Mouse (Mus musculus) CH12.LX (cell line): ENCODE measurements around the gene P2rx4. TPM values are rescaled to one million over a fixed set of nuclear protein-coding genes. Genes with fewer than 3 reads are reported as not detected.

Source experiments
- DNase-seq: peaks from one replicate; pipeline ENCODE4 v3.0.0-alpha.2; 2013; ENCODE audit errors: extremely low read depth
- H3K27ac ChIP-seq: 2 replicates; pipeline ENCODE4 v1.5.1; 2012; ENCODE audit warnings: low read depth, mild to moderate bottlenecking, control low read depth, moderate library complexity; ENCODE audit not compliant: insufficient read depth
- H3K27me3 ChIP-seq: replicated peaks from 2 replicates; pipeline ENCODE3; 2012; ENCODE audit warnings: inconsistent platforms
- H3K36me3 ChIP-seq, 2 experiments: replicated peaks in 1 of 2; 2 replicates each; pipeline versions ENCODE3 to v1.6.1; 2012; ENCODE audit warnings: inconsistent platforms in 1 of 2, low read length in 1 of 2, mild to moderate bottlenecking in 1 of 2, mixed read lengths in 1 of 2, moderate library complexity in 1 of 2; ENCODE audit not compliant: control insufficient read depth in 1 of 2, insufficient read depth in 1 of 2
- H3K4me1 ChIP-seq, 2 experiments: 2 replicates each; pipeline ENCODE4 v1.6.1; 2012; ENCODE audit warnings: inconsistent platforms in 1 of 2, moderate library complexity in 1 of 2; ENCODE audit not compliant: insufficient read depth in 2 of 2, control insufficient read depth in 1 of 2
- H3K4me2 ChIP-seq: 2 replicates; pipeline ENCODE4 v1.6.1; 2012; ENCODE audit warnings: low read depth, mild to moderate bottlenecking, control low read depth; ENCODE audit not compliant: poor library complexity, insufficient read depth, severe bottlenecking
- H3K4me3 ChIP-seq, 3 experiments: fragments of 150-350 bp in 1 of 3; sonication (generic) in 1 of 3; replicated peaks in 1 of 3; 2 replicates each; pipeline versions ENCODE3 to v1.5.1; 2011 to 2012; ENCODE audit warnings: low read depth in 2 of 3, low read length in 2 of 3, mild to moderate bottlenecking in 2 of 3, moderate library complexity in 2 of 3, control low read depth in 1 of 3, improper control_type of control experiment in 1 of 3, inconsistent platforms in 1 of 3, mixed read lengths in 1 of 3; ENCODE audit not compliant: poor library complexity in 1 of 3
- H3K79me2 ChIP-seq: replicated peaks from 2 replicates; pipeline ENCODE4 v1.6.1; 2012; ENCODE audit warnings: mild to moderate bottlenecking, moderate library complexity; ENCODE audit not compliant: control insufficient read depth, poor library complexity, insufficient read depth, severe bottlenecking; ENCODE audit errors: extremely low read depth
- H3K9ac ChIP-seq: 2 replicates; pipeline ENCODE4 v1.6.1; 2012; ENCODE audit warnings: low read depth, mild to moderate bottlenecking, control low read depth, moderate library complexity; ENCODE audit not compliant: insufficient read depth
- H3K9me3 ChIP-seq: replicated peaks from 2 replicates; pipeline ENCODE3; 2012; ENCODE audit warnings: low read length, inconsistent platforms, mixed read lengths
- BHLHE40 ChIP-seq: IDR thresholded peaks from 2 replicates; pipeline ENCODE4 v1.6.1; 2011; ENCODE audit warnings: mild to moderate bottlenecking, low read depth, low read length, improper control_type of control experiment
- CHD1 ChIP-seq: IDR thresholded peaks from 2 replicates; pipeline ENCODE4 v1.6.1; 2012; ENCODE audit warnings: low read depth, low read length, improper control_type of control experiment, inconsistent platforms
- CHD2 ChIP-seq: IDR thresholded peaks from 2 replicates; pipeline ENCODE4 v1.6.1; 2011; ENCODE audit warnings: low read length, improper control_type of control experiment
- CTCF ChIP-seq, 2 experiments: IDR thresholded peaks in 1 of 2; conservative IDR thresholded peaks in 1 of 2; 2 replicates each; pipeline ENCODE4 v1.5.1; 2011 to 2012; ENCODE audit warnings: low read depth in 2 of 2, low read length in 2 of 2, improper control_type of control experiment in 1 of 2, inconsistent platforms in 1 of 2, mild to moderate bottlenecking in 1 of 2, moderate library complexity in 1 of 2
- E2F4 ChIP-seq: IDR thresholded peaks from 2 replicates; pipeline ENCODE4 v1.6.1; 2011; ENCODE audit warnings: low read depth, low read length, improper control_type of control experiment; ENCODE audit not compliant: insufficient replicate concordance
- ELF1 ChIP-seq: IDR thresholded peaks from 2 replicates; pipeline ENCODE4 v1.6.1; 2014; ENCODE audit warnings: low read depth, mild to moderate bottlenecking, inconsistent platforms, low read length, improper control_type of control experiment
- EP300 ChIP-seq: IDR thresholded peaks from 2 replicates; pipeline ENCODE4 v1.6.1; 2011; ENCODE audit warnings: low read length, improper control_type of control experiment
- ETS1 ChIP-seq: conservative IDR thresholded peaks from 2 replicates; pipeline ENCODE4 v1.6.1; 2012; ENCODE audit warnings: low read depth, mild to moderate bottlenecking, inconsistent platforms, low read length, improper control_type of control experiment, moderate library complexity
- GABPA ChIP-seq: IDR thresholded peaks from 2 replicates; pipeline ENCODE4 v1.6.1; 2012; ENCODE audit warnings: low read depth, low read length, improper control_type of control experiment, inconsistent platforms; ENCODE audit not compliant: insufficient replicate concordance
- HCFC1 ChIP-seq: IDR thresholded peaks from 2 replicates; pipeline ENCODE4 v1.6.1; 2012; ENCODE audit warnings: low read depth, mild to moderate bottlenecking, inconsistent platforms, low read length, improper control_type of control experiment
- IRF4 ChIP-seq: IDR thresholded peaks from 2 replicates; pipeline ENCODE4 v1.6.1; 2014; ENCODE audit warnings: low read depth, mild to moderate bottlenecking, inconsistent platforms, low read length, improper control_type of control experiment
- JUN ChIP-seq: IDR thresholded peaks from 2 replicates; pipeline ENCODE4 v1.6.1; 2011; ENCODE audit warnings: low read depth, mild to moderate bottlenecking, low read length, improper control_type of control experiment, moderate library complexity; ENCODE audit not compliant: insufficient read depth
- JUND ChIP-seq: conservative IDR thresholded peaks from 2 replicates; pipeline ENCODE4 v1.6.1; 2011; ENCODE audit warnings: low read depth, low read length, improper control_type of control experiment
- KAT2A ChIP-seq: IDR thresholded peaks from 2 replicates; pipeline ENCODE4 v1.6.1; 2012; ENCODE audit warnings: low read length, improper control_type of control experiment, inconsistent platforms; ENCODE audit not compliant: insufficient replicate concordance
- MAFK ChIP-seq: IDR thresholded peaks from 2 replicates; pipeline ENCODE4 v1.6.1; 2011; ENCODE audit warnings: low read length, improper control_type of control experiment; ENCODE audit not compliant: insufficient replicate concordance
- MAX ChIP-seq: IDR thresholded peaks from 2 replicates; pipeline ENCODE4 v1.6.1; 2011; ENCODE audit warnings: low read length, improper control_type of control experiment
- MAZ ChIP-seq: IDR thresholded peaks from 2 replicates; pipeline ENCODE4 v1.6.1; 2012; ENCODE audit warnings: low read depth, mild to moderate bottlenecking, inconsistent platforms, low read length, improper control_type of control experiment, moderate library complexity
- MXI1 ChIP-seq: IDR thresholded peaks from 2 replicates; pipeline ENCODE4 v1.6.1; 2011; ENCODE audit warnings: mild to moderate bottlenecking, low read depth, low read length, improper control_type of control experiment
- MYC ChIP-seq: IDR thresholded peaks from 2 replicates; pipeline ENCODE4 v1.6.1; 2011; ENCODE audit warnings: low read depth, mild to moderate bottlenecking, improper control_type of control experiment, low read length
- NELFE ChIP-seq: IDR thresholded peaks from 2 replicates; pipeline ENCODE4 v1.6.1; 2011; ENCODE audit warnings: low read depth, low read length, improper control_type of control experiment
- NRF1 ChIP-seq: IDR thresholded peaks from 2 replicates; pipeline ENCODE4 v1.6.1; 2014; ENCODE audit warnings: low read depth, mild to moderate bottlenecking, inconsistent platforms, low read length, improper control_type of control experiment, moderate library complexity
- PAX5 ChIP-seq: IDR thresholded peaks from 2 replicates; pipeline ENCODE4 v1.6.1; 2012; ENCODE audit warnings: low read length, inconsistent platforms, mixed read lengths
- POLR2A ChIP-seq: IDR thresholded peaks from 2 replicates; pipeline ENCODE4 v1.6.1; 2011; ENCODE audit warnings: low read depth, mild to moderate bottlenecking, improper control_type of control experiment, low read length
- POLR2AphosphoS2 ChIP-seq: IDR thresholded peaks from 2 replicates; pipeline ENCODE4 v1.6.1; 2011; ENCODE audit warnings: low read depth, low read length, improper control_type of control experiment
- RAD21 ChIP-seq: IDR thresholded peaks from 2 replicates; pipeline ENCODE4 v1.6.1; 2011; ENCODE audit warnings: low read depth, mild to moderate bottlenecking, low read length, improper control_type of control experiment, moderate library complexity
- RCOR1 ChIP-seq: conservative IDR thresholded peaks from 2 replicates; pipeline ENCODE4 v1.6.1; 2012; ENCODE audit warnings: low read depth, mild to moderate bottlenecking, inconsistent platforms, low read length, improper control_type of control experiment
- SIN3A ChIP-seq: IDR thresholded peaks from 2 replicates; pipeline ENCODE4 v1.6.1; 2012; ENCODE audit warnings: low read length, improper control_type of control experiment, inconsistent platforms
- SMC3 ChIP-seq: IDR thresholded peaks from 2 replicates; pipeline ENCODE4 v1.6.1; 2011; ENCODE audit warnings: low read depth, low read length, improper control_type of control experiment
- TBP ChIP-seq: conservative IDR thresholded peaks from 2 replicates; pipeline ENCODE4 v1.6.1; 2011; ENCODE audit warnings: low read depth, low read length, improper control_type of control experiment
- TCF12 ChIP-seq: IDR thresholded peaks from 2 replicates; pipeline ENCODE4 v1.6.1; 2014; ENCODE audit warnings: low read depth, mild to moderate bottlenecking, inconsistent platforms, low read length, improper control_type of control experiment
- UBTF ChIP-seq: IDR thresholded peaks from 2 replicates; pipeline ENCODE4 v1.6.1; 2012; ENCODE audit warnings: low read depth, mild to moderate bottlenecking, inconsistent platforms, low read length, improper control_type of control experiment, moderate library complexity
- USF1 ChIP-seq: IDR thresholded peaks from 2 replicates; pipeline ENCODE4 v1.6.1; 2014; ENCODE audit warnings: low read depth, mild to moderate bottlenecking, inconsistent platforms, low read length, improper control_type of control experiment
- USF2 ChIP-seq: conservative IDR thresholded peaks from 2 replicates; pipeline ENCODE4 v1.6.1; 2011; ENCODE audit warnings: low read depth, low read length, improper control_type of control experiment
- ZC3H11A ChIP-seq: IDR thresholded peaks from 2 replicates; pipeline ENCODE4 v1.6.1; 2012; ENCODE audit warnings: low read depth, mild to moderate bottlenecking, inconsistent platforms, low read length, improper control_type of control experiment
- ZKSCAN1 ChIP-seq: IDR thresholded peaks from 2 replicates; pipeline ENCODE4 v1.6.1; 2012; ENCODE audit warnings: low read depth, inconsistent platforms, low read length, improper control_type of control experiment, borderline replicate concordance
- ZMIZ1 ChIP-seq: IDR thresholded peaks from 2 replicates; pipeline ENCODE4 v1.6.1; 2012; ENCODE audit warnings: low read depth, mild to moderate bottlenecking, inconsistent platforms, low read length, improper control_type of control experiment
- ZNF384 ChIP-seq: IDR thresholded peaks from 2 replicates; pipeline ENCODE4 v1.6.1; 2012; ENCODE audit warnings: low read depth, low read length, improper control_type of control experiment, inconsistent platforms
- dilution Hi-C: fragments of 300-500 bp; cut with MboI; formaldehyde crosslinking; loops from 2 replicates; pipeline ENCODE4 v1.14.3; 2020; ENCODE audit warnings: low sequenced_read_pairs; ENCODE audit not compliant: extremely low pct_unique_long_range_greater_than_20kb, extremely low pct_ligation_motif_present
- in situ Hi-C: fragments of 300-500 bp; cut with MboI; formaldehyde crosslinking; loops from 3 replicates; pipeline ENCODE4 v1.14.3; 2019; ENCODE audit warnings: low sequenced_read_pairs, low pct_ligation_motif_present, low pct_unique_long_range_greater_than_20kb, mixed read lengths
- polyA plus RNA-seq: library from polyadenylated mRNA; unstranded; fragments of >175 nt; gene quantifications from 2 replicates; pipeline ENCODE4 v1.2.1, GENCODE M21; 2012; ENCODE audit warnings: low read depth; ENCODE audit not compliant: insufficient read length
- total RNA-seq, 2 experiments: library from RNA; depleted of rRNA; stranded (reverse); fragments of 300-350 nt in 1 of 2; fragments of >200 nt in 1 of 2; gene quantifications; 2 replicates each; pipeline ENCODE4 v1.2.3; 2012 to 2014

P2rx4 gene
- total RNA-seq (2012; rRNA removed) (8.2 and 11.0 TPM in 2 replicates), total RNA-seq (2014; rRNA removed) (7.9 and 9.1 TPM in 2 replicates), polyA plus RNA-seq (15.0 and 16.7 TPM in 2 replicates)

DNA sequence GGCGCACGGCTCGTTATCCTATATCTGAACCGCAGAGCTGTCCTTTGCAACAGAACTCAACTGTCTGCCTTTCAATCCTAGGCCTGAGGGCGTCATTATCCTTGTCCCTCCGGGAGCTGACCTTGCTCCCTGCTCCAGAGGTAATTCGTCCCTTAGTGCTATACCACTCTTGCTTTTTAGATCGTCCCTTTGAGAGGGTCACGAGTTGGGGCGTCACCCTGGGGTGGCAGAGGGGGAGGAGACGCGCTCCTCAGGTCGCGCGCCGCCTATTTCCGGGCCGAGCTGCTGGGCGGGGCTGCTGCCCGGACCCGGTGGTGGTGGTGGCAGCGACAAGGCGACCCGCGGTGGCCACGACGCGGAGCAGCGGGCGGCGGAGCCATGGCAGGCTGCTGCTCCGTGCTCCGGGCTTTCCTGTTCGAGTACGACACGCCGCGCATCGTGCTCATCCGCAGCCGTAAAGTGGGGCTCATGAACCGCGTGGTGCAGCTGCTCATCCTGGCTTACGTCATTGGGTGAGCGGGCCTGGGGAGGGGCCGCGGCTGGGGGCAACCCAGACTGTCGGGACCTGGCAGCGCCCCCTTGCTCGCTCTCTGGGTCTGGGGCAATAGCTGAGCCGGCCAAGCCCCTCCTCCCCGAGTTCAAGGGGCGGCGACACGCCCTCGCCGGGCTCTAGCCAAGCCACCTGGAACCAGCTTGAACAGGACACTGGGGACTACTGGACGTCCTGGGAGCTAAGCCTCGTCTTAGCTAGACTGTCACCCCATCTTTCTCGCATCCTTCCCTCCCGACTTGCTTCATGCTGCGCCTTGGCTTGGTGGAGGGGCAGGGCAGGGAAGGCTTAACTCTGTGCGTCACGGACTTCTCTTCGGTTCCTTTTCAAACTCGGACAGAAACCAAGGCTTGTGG is at the start of gene P2rx4:
P2rx4 (plus strand) TSS at position 269 of the 906 bp plus-strand sequence.
- Histone ChIP-seq H3K27me3 (peaks cover 8% of the 10 kb centered on the region), H3K27ac (peak within 1 kb of the TSS; percentile 78), H3K4me3 (peak within 1 kb of the TSS; percentile 65 to 89 (median 72)), H3K9me3 (peaks cover 8% of the 10 kb centered on the region), H3K4me2 (peak within 1 kb of the TSS; percentile 73), H3K4me1 (peaks cover 0 to 20% of the 10 kb centered on the region in 2 experiments; a peak in 2 of 4 replicates), H3K79me2 (no peaks in the 10 kb centered on the region), H3K9ac (peak within 1 kb of the TSS; percentile 68), H3K36me3 (peaks cover 0 to 14% of the 10 kb centered on the region in 2 experiments)
- in situ Hi-C loops (no loop called here), dilution Hi-C loops (no loop called here)
- DNase-seq: peak; percentile 83
- TF ChIP-seq ZC3H11A (no peak), CTCF (conservative IDR thresholded peaks at IDR 0.05 in 1 of 2, IDR thresholded peaks at IDR 0.05 in 1 of 2; ENCODE audit: low read depth in 2 of 2, low read length in 2 of 2) (peak in 1 of 2 experiments; percentile 18; a peak in 2 of 4 replicates), PAX5 (no peak), MAFK (no peak), NELFE (peak; percentile 72; the same call in 1 of the 2 replicates), E2F4 (no peak), MAX (peak; percentile 57; the same call in 1 of the 2 replicates), BHLHE40 (peak; percentile 86), CHD1 (no peak), POLR2AphosphoS2 (peak; percentile 64; the same call in 1 of the 2 replicates), SMC3 (peak; percentile 7; the same call in 1 of the 2 replicates), ZKSCAN1 (no peak), GABPA (no peak), HCFC1 (peak; percentile 64), CHD2 (peak; percentile 35; the same call in 1 of the 2 replicates), MXI1 (peak; percentile 82), TCF12 (peak; percentile 54), POLR2A (peak; percentile 91), MYC (peak; percentile 71), ETS1 (no peak; the same call in 1 of the 2 replicates), MAZ (peak; percentile 45), USF1 (peak; percentile 51), ELF1 (peak; percentile 84), USF2 (no peak), TBP (no peak), EP300 (no peak), JUN (no peak), JUND (0 out of 2 replicates have a peak, but pooled peaks have one; percentile 13), RAD21 (no peak; the same call in 1 of the 2 replicates), NRF1 (peak; percentile 26; the same call in 1 of the 2 replicates), UBTF (no peak), RCOR1 (no peak; the same call in 1 of the 2 replicates), SIN3A (peak; percentile 39), ZMIZ1 (peak; percentile 75; the same call in 1 of the 2 replicates), ZNF384 (no peak), IRF4 (peak; percentile 37; the same call in 1 of the 2 replicates), KAT2A (0 out of 2 replicates have a peak, but pooled peaks have one; percentile 41)
